Mouse (Mus musculus) urinary bladder, postnatal 14 days (tissue): ENCODE results near the gene Mettl6.
"Not testable (repeated sequence)": the region's sequence is repeated elsewhere in the genome, so short reads cannot be mapped to it uniquely, and the experiment has no call there.

Experiments
- DNase-seq: peaks from one replicate; pipeline ENCODE4 v3.0.0; 2021; ENCODE audit warnings: low spot score

Mettl6 gene

DNA sequence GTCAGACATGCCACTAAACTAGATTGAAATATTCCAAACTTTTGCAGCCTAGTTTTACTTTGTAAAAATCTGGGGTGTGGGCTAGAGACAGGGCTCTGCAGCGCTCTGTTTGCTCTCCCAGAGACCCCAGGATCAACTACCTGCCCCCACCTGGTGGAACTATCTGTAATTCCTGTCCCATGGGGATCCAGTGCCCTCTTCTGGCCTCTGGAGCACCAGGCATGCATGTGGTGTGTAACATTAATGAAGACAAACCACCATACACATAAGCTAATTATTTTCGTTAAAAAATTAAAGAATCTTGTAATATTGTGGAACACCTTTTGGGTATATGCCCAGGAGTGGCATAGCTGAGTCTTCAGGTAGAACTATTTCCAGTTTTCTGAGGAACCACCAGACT is 21.5 kb downstream of the Mettl6 start:
- DNase-seq: no peak

DNA sequence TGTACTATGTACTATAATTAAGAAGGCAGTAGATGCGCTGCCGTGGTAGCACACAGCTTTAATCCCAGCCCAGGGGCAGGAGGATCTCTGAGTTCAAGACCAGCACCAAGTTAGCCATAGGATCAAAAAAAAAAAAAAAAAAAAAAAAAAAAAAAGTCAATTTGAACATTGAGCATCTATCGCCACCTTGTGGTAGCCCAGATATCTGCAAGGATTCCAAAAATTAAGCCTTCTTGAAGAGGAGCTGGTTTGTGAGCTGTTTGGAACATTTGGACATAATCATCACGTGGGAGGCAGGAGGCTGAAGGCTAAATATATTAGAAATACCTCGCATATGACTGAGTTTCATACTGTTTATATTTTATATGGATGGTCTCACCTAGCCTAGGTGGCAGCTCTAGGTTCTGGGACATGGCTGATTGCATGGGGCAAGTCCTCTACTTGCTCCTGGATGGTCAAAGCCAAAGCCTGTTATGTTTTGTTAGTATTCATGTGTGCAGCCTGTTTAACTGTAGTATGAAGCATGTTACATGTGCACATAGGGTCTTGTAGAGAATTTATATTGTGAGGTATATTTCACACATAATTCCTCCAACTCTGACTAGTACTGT is 22.3 kb downstream of the Mettl6 start:
- peak; percentile 69 for DNase-seq

DNA sequence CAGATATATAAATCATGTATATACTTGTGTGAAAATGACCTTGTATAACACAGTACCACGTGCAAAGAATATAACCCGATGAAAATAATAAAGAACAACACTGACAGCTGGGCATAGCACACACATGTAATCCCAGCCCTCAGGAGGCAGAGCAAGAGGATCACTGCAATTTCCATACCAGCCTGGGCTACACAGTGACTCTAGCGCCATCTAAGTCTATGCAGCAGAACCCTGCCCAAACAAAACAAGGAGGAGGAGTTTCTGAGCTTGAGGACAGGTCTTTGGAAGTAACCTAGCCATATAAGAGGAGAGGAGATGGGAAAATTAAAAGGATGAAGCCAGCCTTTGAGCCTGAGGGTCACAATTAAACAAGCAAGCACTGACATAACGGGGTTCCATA is 25.1 kb downstream of the Mettl6 start:
- DNase-seq: no peak

DNA sequence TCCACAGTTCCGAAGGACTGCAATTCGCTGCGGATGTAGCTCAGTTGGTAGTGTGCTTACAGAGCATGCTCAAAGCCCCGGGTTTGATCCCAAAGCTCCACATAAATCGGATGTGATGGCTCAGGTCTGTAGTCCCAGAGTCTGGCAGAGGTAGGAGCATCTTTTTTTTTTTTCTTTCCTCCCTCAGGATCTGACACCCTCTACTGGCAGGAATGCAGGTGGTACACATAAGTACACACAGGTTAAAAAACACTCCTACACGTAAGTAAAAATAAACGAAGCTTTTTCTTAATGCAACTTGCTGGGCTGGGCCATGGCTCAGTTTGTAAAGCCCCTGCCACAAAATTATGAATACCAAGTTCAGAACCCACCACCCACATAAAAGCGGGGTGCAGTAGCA is 30.7 kb downstream of the Mettl6 start:
- peak; percentile 11 for DNase-seq

DNA sequence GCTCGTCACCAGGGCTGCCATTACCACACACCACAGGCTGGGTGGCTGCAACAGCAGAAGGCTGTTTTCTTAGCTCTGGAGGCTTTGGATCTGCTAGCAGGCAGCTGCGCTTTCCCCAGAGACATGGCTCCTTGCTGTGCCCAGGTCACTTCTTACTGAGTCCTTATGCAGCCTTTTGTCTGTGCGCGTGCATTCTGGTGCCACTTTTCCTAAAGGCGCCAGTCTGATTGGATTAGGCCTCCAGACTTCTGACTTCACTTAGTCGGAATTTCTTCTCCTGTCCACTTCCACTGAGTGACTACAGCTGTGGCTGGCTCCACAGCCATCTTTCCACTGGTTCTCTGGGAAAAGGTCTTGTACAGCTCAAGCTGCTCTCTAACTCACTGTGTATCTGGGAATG is 32.0 kb downstream of the Mettl6 start:
- DNase-seq: peak; percentile 25

DNA sequence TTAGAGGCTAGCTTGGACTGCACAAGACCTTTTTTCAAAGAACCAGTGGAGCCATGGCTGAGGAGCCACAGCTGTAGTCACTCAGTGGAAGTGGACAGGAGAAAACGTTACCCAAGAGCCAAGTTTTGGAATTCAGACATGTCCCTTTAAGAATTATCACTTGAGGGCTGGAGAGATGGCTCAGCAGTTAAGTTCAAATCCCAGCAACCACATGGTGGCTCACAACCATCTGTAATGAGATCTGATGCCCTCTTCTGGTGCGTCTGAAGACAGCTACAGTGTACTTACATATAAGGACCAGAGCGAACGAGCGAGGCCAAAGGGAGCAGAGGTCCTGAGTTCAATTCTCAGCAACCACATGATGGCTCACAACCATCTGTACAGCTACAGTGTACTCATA is 32.6 kb downstream of the Mettl6 start:
- DNase-seq: not testable (repeated sequence)

DNA sequence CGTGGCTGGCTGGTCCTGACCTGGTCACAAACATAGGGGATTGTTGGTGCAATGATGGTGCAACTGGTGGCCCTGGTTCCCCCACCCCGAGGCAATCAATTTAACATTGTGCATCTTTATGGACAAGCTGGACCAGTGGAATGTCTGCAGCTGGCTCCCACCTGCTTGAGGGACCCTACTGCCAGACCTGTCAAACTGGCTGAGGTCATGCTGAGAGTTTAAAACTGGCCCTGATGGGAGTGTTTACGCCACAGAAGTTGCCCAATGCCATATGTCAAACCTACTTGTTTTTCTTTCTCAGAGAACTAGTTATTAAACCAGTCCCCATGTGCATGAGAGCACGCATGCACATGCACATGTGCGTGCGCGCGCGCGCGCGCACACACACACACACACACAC is 36.8 kb downstream of the Mettl6 start:
- no peak for DNase-seq

DNA sequence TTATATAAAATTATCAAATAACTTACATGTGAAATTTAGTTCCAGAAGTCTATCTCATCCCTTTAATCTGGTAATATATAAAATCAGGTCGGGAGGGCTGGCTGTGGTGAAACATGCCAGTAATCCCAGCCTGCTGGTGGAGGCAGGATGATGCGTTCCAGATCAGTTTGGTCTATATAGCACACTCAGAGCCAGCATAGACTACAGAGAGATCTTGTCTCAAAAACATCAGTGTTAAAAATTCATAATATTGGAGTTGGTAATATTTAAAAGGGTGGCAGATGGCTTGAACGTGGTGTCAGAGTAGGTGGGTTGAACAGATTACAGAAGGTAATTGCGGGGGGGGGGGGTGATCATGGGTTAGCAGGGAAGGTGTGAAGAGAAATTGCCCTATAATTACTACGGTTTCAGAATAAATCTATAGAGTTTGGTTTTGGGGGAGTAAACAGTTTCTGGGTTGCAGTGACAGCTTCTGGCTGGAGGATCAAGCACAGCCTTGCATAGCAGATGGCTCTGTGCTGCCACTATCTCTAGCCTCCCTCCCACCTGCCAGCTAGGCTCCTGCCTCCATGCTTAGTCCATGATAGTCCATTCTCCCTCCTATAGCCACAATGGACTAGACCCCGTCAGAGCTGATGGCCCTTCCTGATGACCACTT is 38.6 kb downstream of the Mettl6 start:
- no peak for DNase-seq

DNA sequence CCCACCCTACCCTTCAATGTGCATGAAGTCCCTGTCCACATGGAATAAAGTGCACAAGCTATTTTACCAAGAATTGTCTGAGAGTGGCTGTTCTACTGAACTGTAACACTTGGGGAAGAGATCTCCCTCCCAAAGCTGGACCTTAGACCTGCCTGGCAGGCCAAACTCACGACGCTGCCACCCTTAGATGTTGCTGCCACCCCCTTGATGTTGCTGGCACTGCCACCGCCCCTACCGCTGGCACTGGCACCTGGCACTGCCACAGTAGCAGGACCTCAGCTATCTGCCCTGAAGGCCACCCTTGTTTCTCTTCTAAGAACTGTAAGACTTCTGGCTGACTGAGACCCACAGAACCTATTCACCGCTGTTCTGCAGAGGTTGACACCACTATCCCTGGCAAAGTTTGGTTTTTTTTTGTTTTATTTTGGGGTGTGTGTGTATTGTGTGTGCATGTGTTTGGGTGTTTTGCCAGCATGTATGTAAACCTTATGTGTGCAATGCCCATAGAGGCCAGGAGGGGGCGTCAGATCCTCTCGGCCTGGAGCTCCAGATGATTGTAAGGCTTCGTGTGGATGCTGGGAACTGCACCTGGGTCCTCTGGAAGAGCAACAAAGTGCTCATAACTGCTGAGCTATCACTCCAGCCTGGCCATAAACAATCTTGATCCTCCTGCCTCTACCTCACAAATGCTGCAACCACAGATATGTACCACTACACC is 39.8 kb downstream of the Mettl6 start:
- no peak for DNase-seq

DNA sequence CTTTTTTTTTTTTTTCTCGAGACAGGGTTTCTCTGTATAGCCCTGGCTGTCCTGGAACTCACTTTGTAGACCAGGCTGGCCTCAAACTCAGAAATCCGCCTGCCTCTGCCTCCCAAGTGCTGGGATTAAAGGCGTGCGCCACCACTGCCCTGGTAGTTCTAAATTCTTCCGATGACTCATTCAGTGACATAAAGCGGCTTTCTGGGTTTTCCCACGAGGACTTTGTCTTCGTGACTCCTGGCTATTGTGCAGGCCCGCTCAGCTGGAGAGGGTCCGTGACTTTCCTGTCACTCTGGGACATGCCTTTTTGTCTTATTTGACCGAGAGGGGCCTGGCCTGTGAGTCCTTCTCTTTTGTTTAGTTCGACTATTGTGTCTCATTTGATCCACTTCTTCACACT is 40.9 kb downstream of the Mettl6 start:
- DNase-seq: not testable (repeated sequence)

DNA sequence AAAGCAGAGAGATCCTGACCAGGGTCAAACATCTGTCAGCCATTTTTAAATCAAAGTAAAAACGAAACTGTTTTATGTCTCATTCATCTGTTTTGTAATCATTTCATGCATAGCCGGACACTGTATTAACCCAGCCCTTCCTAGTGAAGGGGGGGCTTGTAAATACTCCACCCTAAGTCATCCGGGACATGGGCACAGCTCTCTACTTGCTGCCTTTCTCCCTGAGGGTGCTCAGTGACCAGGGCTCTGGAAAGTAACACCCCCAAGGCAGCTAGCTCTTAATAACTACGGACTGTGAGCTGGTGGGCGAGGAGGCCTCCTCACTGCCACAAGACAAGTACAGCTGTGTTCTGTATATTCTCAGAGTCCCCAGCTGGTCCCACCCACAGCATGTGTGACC is 45.8 kb downstream of the Mettl6 start:
- no peak for DNase-seq

DNA sequence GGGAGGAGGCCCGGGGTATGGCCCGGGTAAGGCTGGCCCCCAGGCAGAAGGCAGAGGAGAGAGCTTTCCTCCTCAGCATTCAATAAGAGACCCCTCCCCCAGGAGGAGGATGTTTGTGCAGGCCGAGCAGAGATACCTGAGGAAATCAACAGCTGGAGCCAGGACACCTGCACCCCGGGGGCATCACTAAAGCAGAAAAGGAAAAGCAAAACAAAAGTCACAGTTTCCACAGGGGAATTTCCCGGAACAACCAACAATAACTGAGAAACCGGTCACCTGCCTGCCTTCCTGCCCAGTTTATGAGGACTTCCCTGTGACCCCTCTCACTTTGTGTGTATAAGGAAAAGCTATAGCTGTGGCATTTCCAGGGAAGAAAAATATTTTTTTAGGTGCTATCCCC is 51.2 kb downstream of the Mettl6 start:
- DNase-seq: no peak

DNA sequence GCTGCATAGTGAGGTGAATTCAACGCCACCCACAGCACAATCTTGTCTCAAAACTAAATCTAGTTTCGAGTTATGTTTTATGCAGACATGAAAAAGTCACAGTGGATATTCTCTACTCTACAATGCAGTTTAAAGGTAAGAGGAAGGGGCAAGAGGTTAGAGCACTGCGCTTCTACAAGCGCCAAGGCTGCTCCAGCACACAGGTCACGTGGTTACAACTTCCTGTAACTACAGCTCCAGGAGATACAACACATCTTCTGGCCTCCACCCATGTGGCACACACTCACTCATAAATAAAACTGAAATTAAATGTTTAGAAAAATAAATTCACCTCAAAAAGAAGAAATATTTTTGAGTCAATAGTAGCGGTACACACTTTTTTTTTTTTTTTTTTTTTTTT is 54.1 kb downstream of the Mettl6 start:
- no peak for DNase-seq

DNA sequence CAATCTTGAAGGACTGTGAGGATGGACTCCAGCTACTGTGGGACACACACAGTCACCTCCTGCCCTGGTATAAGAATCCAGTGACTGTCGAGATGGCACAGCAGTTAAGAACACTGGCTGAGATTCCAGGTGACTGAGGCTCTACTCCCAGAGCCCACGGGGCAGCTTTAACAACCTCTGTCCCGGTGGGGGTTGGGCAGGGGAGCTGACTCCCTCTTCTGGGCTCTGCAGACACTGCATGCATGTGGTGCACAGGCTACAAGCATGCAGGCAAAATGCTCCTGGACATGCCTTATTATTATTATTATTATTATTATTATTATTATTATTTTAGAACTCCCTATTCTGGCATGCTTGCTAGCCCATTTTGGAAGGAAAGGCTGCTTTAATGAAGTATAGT is 54.6 kb downstream of the Mettl6 start:
- DNase-seq: no peak

DNA sequence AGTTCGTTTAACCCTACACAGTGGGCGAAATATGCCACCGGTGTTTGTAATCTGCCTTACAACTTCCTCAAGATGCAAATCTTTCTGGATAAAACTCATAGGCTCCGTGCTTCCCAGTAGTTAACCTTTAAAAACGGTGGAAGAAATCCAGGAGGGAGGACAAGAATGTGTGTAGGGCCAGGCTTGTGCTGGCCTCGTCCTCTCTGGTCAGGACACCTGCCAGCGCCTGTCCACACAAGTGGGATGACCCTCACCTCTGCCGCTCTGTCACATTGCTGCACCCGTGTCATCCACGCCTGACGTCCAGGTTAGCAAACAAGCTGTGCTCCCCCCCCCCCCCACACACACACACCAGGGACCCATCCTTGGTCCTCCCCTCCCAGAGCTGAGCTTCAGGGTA is 55.6 kb downstream of the Mettl6 start:
- DNase-seq: no peak

DNA sequence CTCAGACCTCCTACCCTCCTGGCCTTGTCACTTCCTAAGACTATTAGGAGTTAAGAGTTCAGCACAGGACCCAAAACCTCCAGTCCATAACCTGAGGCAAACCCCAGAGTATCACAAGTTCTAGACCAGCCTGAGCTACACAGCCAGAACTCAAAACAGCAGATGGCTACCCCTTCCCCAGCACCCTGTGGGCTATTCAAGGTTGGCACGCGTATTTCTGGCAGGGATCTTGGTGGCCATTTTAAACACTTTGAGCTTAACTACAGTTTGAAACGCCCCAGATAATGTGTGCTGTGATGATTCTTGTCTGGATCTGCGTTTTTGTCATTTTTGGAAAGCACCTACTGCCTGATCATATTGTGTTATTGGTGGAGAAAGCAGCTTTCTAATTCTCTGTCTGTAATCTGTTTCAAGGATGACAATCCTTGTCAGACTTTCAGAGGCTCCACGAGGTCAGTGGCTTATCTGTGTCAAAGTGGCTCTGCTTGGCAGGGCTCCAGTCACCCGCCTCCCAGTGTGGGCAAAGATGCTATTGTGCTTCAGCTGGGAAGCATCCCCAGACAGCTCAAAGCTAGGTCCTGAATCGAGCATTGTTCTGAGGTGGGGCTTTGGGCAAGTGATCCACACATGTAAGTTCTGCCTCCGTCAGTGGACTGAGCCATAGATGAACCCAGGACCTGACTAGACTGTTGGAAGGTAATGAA is 56.9 kb downstream of the Mettl6 start:
- no peak for DNase-seq

DNA sequence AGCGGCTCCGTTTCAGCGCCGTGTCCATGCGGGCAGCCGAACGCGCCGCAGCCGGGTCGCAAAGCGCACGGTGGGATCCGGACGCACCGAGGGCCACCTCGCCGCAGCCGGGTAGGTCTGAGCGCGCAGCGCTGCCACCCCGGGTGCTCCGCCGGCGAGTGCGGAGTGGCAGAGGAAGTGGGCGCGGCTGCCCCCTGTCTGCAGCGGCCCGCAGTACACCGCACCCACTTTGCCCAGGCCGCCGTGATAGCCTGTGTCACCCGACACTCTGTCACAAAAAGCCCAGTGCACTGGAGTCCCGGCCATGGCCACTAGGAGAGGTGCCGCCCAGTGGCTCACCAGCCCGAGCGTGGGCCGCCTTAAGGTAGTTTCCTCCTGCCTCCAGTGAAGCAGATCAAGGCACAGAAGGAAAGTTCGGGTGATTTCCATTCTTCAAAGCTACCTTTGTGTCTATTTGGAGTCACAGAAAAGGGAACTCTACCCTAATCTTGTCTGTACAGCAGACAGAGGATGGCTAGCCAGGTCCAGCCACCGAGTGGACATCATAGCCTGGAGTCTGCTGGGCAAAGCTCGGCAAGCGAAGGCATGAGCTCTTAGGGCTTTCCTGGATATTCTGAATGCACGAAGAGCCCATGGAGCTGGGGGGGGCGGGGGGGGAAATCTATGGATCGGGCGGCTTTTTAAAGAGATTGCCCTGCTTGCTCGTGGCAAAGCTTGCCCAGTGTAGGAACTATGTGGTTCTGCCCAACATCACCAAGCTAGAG is 58.7 kb downstream of the Mettl6 start, which contains the start of gene Sh3bp5:
Sh3bp5 (minus strand) TSS at position 149 of the 764 bp plus-strand sequence.
- DNase-seq: peak; percentile 92

DNA sequence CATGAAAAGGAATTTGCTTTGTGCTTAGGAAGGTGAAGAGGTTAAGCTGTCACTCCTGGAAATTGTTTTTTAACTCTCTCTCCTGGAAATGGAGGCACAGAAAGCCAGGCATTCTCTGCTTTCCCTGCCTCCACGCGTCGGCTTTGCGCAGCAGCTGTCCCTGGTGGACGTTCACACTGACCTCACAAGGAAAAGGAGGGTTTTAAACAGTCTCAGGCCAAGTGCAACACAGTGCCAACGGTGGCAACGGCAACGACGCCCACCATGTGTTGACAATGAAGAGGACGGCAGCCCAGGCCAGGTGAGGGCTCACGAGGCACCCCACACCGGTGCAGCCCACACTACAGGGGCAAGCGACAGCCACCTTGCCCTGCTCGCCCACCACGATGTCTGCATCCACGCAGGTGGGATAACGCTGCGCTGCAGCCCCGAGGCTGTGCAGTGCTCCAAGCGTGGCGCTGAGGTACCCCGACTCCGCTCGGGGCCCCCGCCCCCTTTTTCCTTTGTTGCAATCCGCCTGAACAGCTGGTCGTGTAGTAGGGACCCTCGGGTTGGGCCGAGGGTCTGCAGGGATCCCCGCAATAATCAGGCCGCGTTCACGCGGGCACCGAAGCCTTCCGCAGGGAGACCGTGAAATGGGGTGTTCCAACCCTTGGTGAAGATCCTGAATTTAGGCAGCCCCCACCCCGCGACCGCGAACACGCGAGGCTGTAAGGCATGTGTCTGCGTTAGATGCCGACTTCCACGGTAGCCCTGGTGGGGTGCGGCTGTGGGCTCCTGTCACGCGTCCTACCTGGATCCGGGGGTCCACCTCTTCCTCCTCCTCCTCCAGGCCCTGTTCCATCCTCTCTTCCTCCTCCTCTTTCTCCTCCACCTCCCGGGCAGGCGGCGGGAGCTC is 59.6 kb downstream of the Mettl6 start:
- no peak for DNase-seq

DNA sequence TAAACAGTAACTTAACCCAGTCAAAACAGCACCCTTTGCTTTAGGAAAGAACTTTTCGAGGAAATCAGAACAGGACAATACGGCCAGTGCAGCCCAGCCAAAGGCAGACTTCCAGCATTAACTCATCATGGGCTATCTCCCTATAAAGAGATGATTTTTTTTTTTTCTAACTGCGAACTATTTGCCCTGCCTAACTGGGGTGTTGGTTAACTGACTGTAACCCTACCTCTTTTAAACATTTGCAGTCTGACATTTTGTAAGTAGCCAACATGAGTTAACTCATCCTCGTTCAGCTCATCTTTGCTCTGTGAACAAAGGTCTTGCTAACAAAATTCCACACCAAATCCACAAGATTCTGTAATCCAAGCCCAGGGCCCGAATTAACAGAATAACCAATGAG is 60.4 kb downstream of the Mettl6 start:
- no peak for DNase-seq

DNA sequence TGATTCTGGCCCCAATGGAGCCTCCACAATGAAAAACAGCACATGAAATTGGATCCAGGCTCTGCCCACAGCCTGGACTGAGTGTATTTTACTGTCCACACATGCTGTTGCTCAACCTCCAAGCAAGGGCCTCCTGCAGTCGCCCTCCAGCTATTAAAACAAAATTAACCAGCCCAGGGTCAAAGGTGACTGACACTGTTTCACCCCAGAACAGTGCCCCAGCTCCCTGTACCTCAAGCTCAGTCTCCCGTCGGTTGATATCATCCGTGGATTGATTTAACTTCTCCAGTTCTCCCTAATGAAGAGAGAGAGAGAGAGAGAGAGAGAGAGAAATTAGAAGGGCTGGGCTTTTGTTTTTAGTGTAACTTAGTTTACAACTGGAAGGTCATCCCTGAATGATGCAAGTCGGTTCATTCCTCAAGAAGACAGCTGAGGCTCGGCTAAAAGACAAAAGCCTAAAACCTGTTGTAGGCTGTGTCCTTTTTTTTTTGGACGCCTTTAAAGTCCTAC is 60.9 kb downstream of the Mettl6 start:
- peak; percentile 31 for DNase-seq

DNA sequence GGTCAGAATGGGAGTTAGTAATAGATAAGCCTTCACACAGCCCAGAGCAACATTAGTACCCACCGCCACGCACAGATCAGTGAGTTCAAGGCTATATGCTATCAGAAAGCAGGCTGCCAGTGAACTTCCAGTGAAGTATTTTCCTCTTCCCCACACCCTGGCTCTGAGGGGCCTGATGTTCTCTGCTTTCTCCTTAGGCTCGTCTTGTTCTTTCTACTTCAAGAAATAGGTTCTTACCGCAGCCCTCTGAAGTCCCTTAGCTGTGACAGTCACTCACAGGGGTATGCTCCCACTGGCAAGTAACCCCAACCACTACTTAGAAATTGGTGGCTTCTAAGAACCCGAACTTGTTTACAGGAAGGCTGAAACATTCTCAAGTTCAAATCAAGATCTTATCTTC is 61.7 kb downstream of the Mettl6 start:
- DNase-seq: no peak
